Mouse (Mus musculus): ENCODE measurements around the gene Setx.

The Setx gene

GRCm38 (mm10) chr2:29135161-29135560 is 11.2 kb downstream of the Setx start:
- no peak for DNase-seq (ENCODE audit: low read depth, low spot score)

- DNase-seq (ENCODE audit: low read depth, low spot score): no peak
These were observed 28.0 kb downstream of the Setx start for GRCm38 (mm10) chr2:29151941-29152340.

GRCm38 (mm10) chr2:29168067-29168466 is 44.1 kb downstream of the Setx start:
- DNase-seq (ENCODE audit: low read depth, low spot score): no peak

GRCm38 (mm10) chr2:29174887-29175286 is 50.9 kb downstream of the Setx start:
- no peak for DNase-seq (ENCODE audit: low read depth, low spot score)

- DNase-seq (ENCODE audit: low read depth, low spot score): no peak
These were observed 55.8 kb downstream of the Setx start for GRCm38 (mm10) chr2:29179810-29180209.

GRCm38 (mm10) chr2:29181111-29181510 is 57.1 kb downstream of the Setx start:
- DNase-seq (ENCODE audit: low read depth, low spot score): no peak

- DNase-seq (ENCODE audit: low read depth, low spot score): no peak
These were observed 59.4 kb downstream of the Setx start for GRCm38 (mm10) chr2:29183266-29183924.

- no peak for DNase-seq (ENCODE audit: low read depth, low spot score)
These were observed 62.2 kb downstream of the Setx start for GRCm38 (mm10) chr2:29186209-29186608.

GRCm38 (mm10) chr2:29190392-29190791 is 66.4 kb downstream of the Setx start:
- no peak for DNase-seq (ENCODE audit: low read depth, low spot score)

GRCm38 (mm10) chr2:29191216-29192215 is 67.5 kb downstream of the Setx start:
- DNase-seq (ENCODE audit: low read depth, low spot score): no peak

GRCm38 (mm10) chr2:29192629-29193278 is 68.8 kb downstream of the Setx start:
- DNase-seq (ENCODE audit: low read depth, low spot score): no peak

- no peak for DNase-seq (ENCODE audit: low read depth, low spot score)
These were observed 70.0 kb downstream of the Setx start for GRCm38 (mm10) chr2:29193819-29194546.

GRCm38 (mm10) chr2:29194547-29195463 is 70.8 kb downstream of the Setx start:
- DNase-seq (ENCODE audit: low read depth, low spot score): peak; percentile 77

- no peak for DNase-seq (ENCODE audit: low read depth, low spot score)
These were observed 72.9 kb downstream of the Setx start for GRCm38 (mm10) chr2:29196844-29197243.

GRCm38 (mm10) chr2:29198446-29198845 is 74.5 kb downstream of the Setx start:
- DNase-seq (ENCODE audit: low read depth, low spot score): no peak

GRCm38 (mm10) chr2:29199909-29200308 is 75.9 kb downstream of the Setx start:
- peak; percentile 61 for DNase-seq (ENCODE audit: low read depth, low spot score)

GRCm38 (mm10) chr2:29201223-29201955 is 77.4 kb downstream of the Setx start:
- no peak for DNase-seq (ENCODE audit: low read depth, low spot score)

- DNase-seq (ENCODE audit: low read depth, low spot score): no peak
These were observed 82.2 kb downstream of the Setx start for GRCm38 (mm10) chr2:29206156-29206555.

- DNase-seq (ENCODE audit: low read depth, low spot score): no peak
These were observed 92.5 kb downstream of the Setx start for GRCm38 (mm10) chr2:29216286-29217012.
